Mouse (Mus musculus) kidney, postnatal 4 days (tissue): ENCODE results near the gene Podn.
A peak's percentile ranks its signal among the peaks of the same experiment; 100 is the strongest.
"Not testable (repeated sequence)": the region's sequence is repeated elsewhere in the genome, so short reads cannot be mapped to it uniquely, and the experiment has no call there.

Experiments used
- DNase-seq, 2 experiments: peaks; one replicate each; pipeline ENCODE4 v3.0.0; 2021; ENCODE audit warnings: mixed read lengths in 2 of 2

Podn gene

GRCm38 (mm10) chr4:108096345-108096744, at the start of gene Podn:
TSS of gene Podn (minus strand) at chr4:108096445.
- DNase-seq: no peak

GRCm38 (mm10) chr4:108145554-108145953, 49.3 kb upstream of the Podn start:
- DNase-seq: not testable (repeated sequence)

GRCm38 (mm10) chr4:108144880-108145279, 48.6 kb upstream of the Podn start, which contains the start of gene Scp2:
TSS of gene Scp2 (minus strand) at chr4:108144998.
- no peak for DNase-seq

- peak; percentile 11 to 27 for DNase-seq
Observed at GRCm38 (mm10) chr4:108143778-108144177, 47.5 kb upstream of the Podn start.

GRCm38 (mm10) chr4:108143178-108143577, 46.9 kb upstream of the Podn start:
- DNase-seq: not testable (repeated sequence)

- DNase-seq: no peak
Observed at GRCm38 (mm10) chr4:108136938-108137337, 40.7 kb upstream of the Podn start.

- no peak for DNase-seq
Observed at GRCm38 (mm10) chr4:108130452-108130851, 34.2 kb upstream of the Podn start.

GRCm38 (mm10) chr4:108128339-108128738, 32.1 kb upstream of the Podn start:
- no peak for DNase-seq

GRCm38 (mm10) chr4:108127516-108127915, 31.3 kb upstream of the Podn start:
- DNase-seq: no peak

- DNase-seq: no peak
Observed at GRCm38 (mm10) chr4:108126260-108126659, 30.0 kb upstream of the Podn start.

GRCm38 (mm10) chr4:108124104-108124503, 27.9 kb upstream of the Podn start:
- DNase-seq: no peak

- peak; percentile 96 for DNase-seq
Observed at GRCm38 (mm10) chr4:108117924-108118876, 22.0 kb upstream of the Podn start.

- peak; percentile 16 to 43 for DNase-seq
Observed at GRCm38 (mm10) chr4:108117488-108117887, 21.2 kb upstream of the Podn start.

GRCm38 (mm10) chr4:108116466-108116865, 20.2 kb upstream of the Podn start:
- DNase-seq: no peak

GRCm38 (mm10) chr4:108110706-108111105, 14.5 kb upstream of the Podn start:
- DNase-seq: no peak

GRCm38 (mm10) chr4:108109728-108110127, 13.5 kb upstream of the Podn start:
- no peak for DNase-seq

- DNase-seq: no peak
Observed at GRCm38 (mm10) chr4:108092741-108093397, 3.4 kb downstream of the Podn start.

GRCm38 (mm10) chr4:108083993-108084392, 12.3 kb downstream of the Podn start:
- DNase-seq: no peak

- no peak for DNase-seq
Observed at GRCm38 (mm10) chr4:108083032-108083735, 13.1 kb downstream of the Podn start.

GRCm38 (mm10) chr4:108082401-108082806, 13.8 kb downstream of the Podn start:
- DNase-seq: no peak

GRCm38 (mm10) chr4:108080876-108081275, 15.4 kb downstream of the Podn start:
- DNase-seq: no peak

GRCm38 (mm10) chr4:108079762-108080161, 16.5 kb downstream of the Podn start:
- no peak for DNase-seq

GRCm38 (mm10) chr4:108079191-108079590, 17.1 kb downstream of the Podn start:
- DNase-seq: not testable (repeated sequence)
